Mouse (Mus musculus) ES-E14 (cell line): ENCODE measurements around the gene Itga9.

Source experiments
- CHD2 ChIP-seq: IDR thresholded peaks from 2 replicates; pipeline ENCODE4 v1.6.1; 2014; ENCODE audit warnings: mild to moderate bottlenecking, low read depth, low read length, inconsistent platforms
- HCFC1 ChIP-seq: IDR thresholded peaks from 2 replicates; pipeline ENCODE4 v1.6.1; 2012; ENCODE audit warnings: low read length, inconsistent platforms, borderline replicate concordance; ENCODE audit not compliant: insufficient read depth
- ZC3H11A ChIP-seq: IDR thresholded peaks from 2 replicates; pipeline ENCODE4 v1.6.1; 2012; ENCODE audit warnings: low read depth, mild to moderate bottlenecking, inconsistent platforms, low read length, borderline replicate concordance
- ZNF384 ChIP-seq: IDR thresholded peaks from 2 replicates; pipeline ENCODE4 v1.6.1; 2012; ENCODE audit warnings: low read depth, low read length, inconsistent platforms

DNA sequence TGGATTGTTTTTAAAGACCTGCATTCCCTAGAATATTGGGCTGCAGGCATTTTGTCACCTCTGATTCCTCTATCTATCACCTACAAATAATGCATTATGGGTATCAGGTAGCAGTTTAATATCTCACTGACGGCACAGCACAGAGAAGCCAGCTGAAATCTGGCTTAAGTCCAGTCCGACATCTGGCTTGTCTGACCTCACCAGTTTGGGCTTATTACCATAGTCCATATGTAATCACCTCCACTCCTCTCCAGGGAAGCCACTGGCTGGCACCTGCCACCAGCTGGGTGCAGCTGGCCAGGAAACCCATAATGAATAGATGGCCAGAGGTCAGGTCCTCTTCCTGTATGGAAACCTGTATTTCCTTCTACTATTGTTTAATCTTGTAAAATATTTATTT, 284.2 kb downstream of the Itga9 start:
- TF ChIP-seq HCFC1, result no peak
- TF ChIP-seq ZC3H11A, result no peak
- no peak for TF ChIP-seq ZNF384
- no peak for TF ChIP-seq CHD2
